ENCODE assay signal across 16 mouse cellular contexts in the genomic region with DNA sequence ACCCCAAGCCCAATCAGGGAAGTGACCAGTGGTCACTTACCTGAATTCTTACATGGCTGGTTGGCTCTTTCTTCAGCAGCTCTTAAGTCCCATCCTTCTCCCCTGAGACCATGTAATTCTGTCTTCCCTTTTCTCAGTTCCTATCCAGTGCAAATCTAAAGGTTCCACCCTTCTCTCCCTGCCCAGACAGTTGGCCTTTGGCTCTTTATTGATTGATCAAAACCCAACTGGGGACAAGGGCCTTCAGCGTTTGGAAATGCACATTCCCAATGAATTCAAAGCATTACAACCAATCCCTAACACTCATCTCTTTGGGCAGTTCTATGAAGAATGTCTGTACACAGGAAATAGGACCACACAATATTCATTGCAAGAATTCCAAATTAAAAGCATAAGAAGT.
"Had no signal": no experiment of that assay in that cellular context is flagged by ENCODE, and none has a peak within 500 bp of the region (broad histone marks: within the 10 kb centered on the region; RNA-seq: fewer than 3 reads in every experiment).

No protein-coding gene starts in this region.

- H3K9ac ChIP-seq: neural tube, embryonic 13.5 days; neural tube, embryonic 15.5 days; stomach, embryonic 15.5 days had no signal

- DNase-seq: retina, postnatal 1 day; right cerebral cortex, adult 18-20 months; right cerebral cortex, postnatal 14 days; right cerebral cortex, postnatal 25 days; right cerebral cortex, postnatal 4 days; spleen, adult 18-20 months; thymus, adult 18-20 months; thymus, adult 2 months; thymus, postnatal 14 days; thymus, postnatal 25 days; thymus, postnatal 36 days; thymus, postnatal 4 days had no signal

- H3K27me3 ChIP-seq: neural tube, embryonic 13.5 days; neural tube, embryonic 15.5 days; stomach, embryonic 15.5 days had no signal

- H3K27ac ChIP-seq: neural tube, embryonic 13.5 days; neural tube, embryonic 15.5 days; stomach, embryonic 15.5 days; stomach, postnatal 0 days had no signal

- H3K4me3 ChIP-seq: neural tube, embryonic 13.5 days; neural tube, embryonic 15.5 days; stomach, embryonic 15.5 days had no signal

- H3K4me2 ChIP-seq: neural tube, embryonic 13.5 days; neural tube, embryonic 15.5 days; stomach, embryonic 15.5 days had no signal

- H3K36me3 ChIP-seq: neural tube, embryonic 13.5 days; neural tube, embryonic 15.5 days; stomach, embryonic 15.5 days had no signal

- H3K9me3 ChIP-seq: neural tube, embryonic 13.5 days; neural tube, embryonic 15.5 days; stomach, embryonic 15.5 days had no signal

- H3K4me1 ChIP-seq: neural tube, embryonic 13.5 days; neural tube, embryonic 15.5 days; stomach, embryonic 15.5 days had no signal
